Mouse (Mus musculus) CH12.LX (cell line): ENCODE results near the gene Erbin.

Experiments used
- CTCF ChIP-seq, 2 experiments: IDR thresholded peaks in 1 of 2; conservative IDR thresholded peaks in 1 of 2; 2 replicates each; pipeline ENCODE4 v1.5.1; 2011 to 2012; ENCODE audit warnings: low read depth in 2 of 2, low read length in 2 of 2, improper control_type of control experiment in 1 of 2, inconsistent platforms in 1 of 2, mild to moderate bottlenecking in 1 of 2, moderate library complexity in 1 of 2
- EP300 ChIP-seq: IDR thresholded peaks from 2 replicates; pipeline ENCODE4 v1.6.1; 2011; ENCODE audit warnings: low read length, improper control_type of control experiment
- JUN ChIP-seq: IDR thresholded peaks from 2 replicates; pipeline ENCODE4 v1.6.1; 2011; ENCODE audit warnings: low read depth, mild to moderate bottlenecking, low read length, improper control_type of control experiment, moderate library complexity; ENCODE audit not compliant: insufficient read depth
- MAZ ChIP-seq: IDR thresholded peaks from 2 replicates; pipeline ENCODE4 v1.6.1; 2012; ENCODE audit warnings: low read depth, mild to moderate bottlenecking, inconsistent platforms, low read length, improper control_type of control experiment, moderate library complexity
- MYC ChIP-seq: IDR thresholded peaks from 2 replicates; pipeline ENCODE4 v1.6.1; 2011; ENCODE audit warnings: low read depth, mild to moderate bottlenecking, improper control_type of control experiment, low read length
- POLR2A ChIP-seq: IDR thresholded peaks from 2 replicates; pipeline ENCODE4 v1.6.1; 2011; ENCODE audit warnings: low read depth, mild to moderate bottlenecking, improper control_type of control experiment, low read length
- RAD21 ChIP-seq: IDR thresholded peaks from 2 replicates; pipeline ENCODE4 v1.6.1; 2011; ENCODE audit warnings: low read depth, mild to moderate bottlenecking, low read length, improper control_type of control experiment, moderate library complexity
- UBTF ChIP-seq: IDR thresholded peaks from 2 replicates; pipeline ENCODE4 v1.6.1; 2012; ENCODE audit warnings: low read depth, mild to moderate bottlenecking, inconsistent platforms, low read length, improper control_type of control experiment, moderate library complexity
- USF1 ChIP-seq: IDR thresholded peaks from 2 replicates; pipeline ENCODE4 v1.6.1; 2014; ENCODE audit warnings: low read depth, mild to moderate bottlenecking, inconsistent platforms, low read length, improper control_type of control experiment
- ZMIZ1 ChIP-seq: IDR thresholded peaks from 2 replicates; pipeline ENCODE4 v1.6.1; 2012; ENCODE audit warnings: low read depth, mild to moderate bottlenecking, inconsistent platforms, low read length, improper control_type of control experiment

DNA sequence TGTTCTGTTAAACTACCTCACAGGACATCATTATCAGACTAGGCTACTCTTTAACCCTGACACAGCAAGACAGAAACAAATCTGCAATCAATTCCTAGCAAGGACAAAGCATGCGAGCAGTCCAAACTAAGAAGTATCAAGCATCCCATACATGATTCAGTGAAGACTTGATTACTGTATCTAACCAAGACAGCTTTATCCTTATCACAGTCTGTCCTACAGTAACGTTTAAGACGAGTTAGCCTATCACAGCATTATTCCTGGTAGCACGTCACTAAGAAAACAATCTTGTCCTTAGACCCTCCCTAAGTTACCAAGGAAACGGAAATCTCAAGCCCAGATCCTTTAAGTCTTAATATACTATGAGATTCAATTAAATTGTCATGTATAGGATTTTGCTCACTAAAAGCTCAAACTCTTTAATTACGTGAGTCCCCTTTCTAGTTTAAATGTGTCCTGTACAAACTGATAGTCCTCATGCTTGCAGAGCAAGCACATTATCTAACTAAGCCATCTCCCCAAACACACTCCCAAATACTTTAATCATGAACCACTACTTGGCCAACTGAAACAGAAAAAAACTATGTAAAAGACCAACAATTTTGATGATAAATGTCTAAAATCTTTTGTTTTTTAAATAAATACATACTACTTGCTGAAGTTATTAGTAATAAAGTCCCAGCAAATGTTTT lies 44.3 kb downstream of the Erbin start:
- TF ChIP-seq JUN: no peak
- TF ChIP-seq EP300: no peak
- no peak for TF ChIP-seq MYC
- no peak for TF ChIP-seq CTCF (conservative IDR thresholded peaks at IDR 0.05 in 1 of 2, IDR thresholded peaks at IDR 0.05 in 1 of 2; ENCODE audit: low read depth in 2 of 2, low read length in 2 of 2)
- TF ChIP-seq MAZ: no peak
- TF ChIP-seq USF1: no peak
- TF ChIP-seq POLR2A: no peak
- no peak for TF ChIP-seq ZMIZ1
- TF ChIP-seq RAD21: no peak
- no peak for TF ChIP-seq UBTF
